Mouse (Mus musculus): Measurements from ENCODE around the gene Mlf2.

The Mlf2 gene

DNA sequence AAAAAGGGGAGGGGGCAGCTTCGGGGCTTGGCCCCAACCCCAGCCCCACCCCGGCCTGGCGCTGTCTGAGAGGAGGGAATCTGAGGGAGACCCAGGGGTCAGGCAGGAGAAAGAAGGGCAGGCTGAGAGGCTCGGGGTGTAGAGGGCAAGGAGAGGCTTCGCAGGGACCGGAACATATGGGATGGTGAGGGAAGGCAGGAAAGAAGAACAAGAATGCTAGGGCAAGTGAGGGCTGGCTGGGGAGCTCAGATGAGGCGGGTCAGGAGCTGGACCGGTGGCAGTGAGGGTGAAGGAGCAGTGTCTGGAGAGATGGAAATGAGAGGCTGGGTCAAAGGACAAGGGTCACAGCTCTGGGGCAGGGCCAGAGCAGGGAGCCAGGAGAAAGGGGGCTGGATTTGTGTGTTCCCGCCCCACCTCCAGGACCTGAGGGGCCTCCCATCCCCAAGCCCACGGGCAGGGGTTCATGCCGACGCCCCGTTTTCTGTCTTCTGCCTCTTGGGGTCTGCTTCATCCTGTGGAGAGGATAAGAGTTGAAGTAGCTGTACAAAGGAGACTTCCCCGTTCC lies 17.4 kb upstream of the Mlf2 start:
- DNase-seq: no peak

DNA sequence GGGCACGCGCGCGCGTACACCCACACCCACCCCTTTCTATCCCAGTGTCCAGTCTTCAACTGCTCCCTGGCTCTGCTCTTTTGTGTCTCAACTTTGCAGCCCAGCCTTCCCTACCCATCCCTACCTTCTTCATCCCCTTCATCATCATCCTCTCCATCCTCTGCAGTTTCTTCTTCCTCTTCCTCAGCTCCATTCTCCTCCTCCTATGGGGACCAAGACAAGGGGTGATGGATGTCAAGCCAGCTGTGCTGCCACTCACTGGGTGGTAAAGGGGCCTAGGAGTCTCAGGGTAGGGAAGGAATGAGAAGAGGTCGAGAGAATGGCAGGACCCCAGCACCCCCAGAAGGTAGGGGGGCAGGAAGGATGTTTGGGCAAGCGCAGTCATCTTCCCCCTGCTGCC lies 16.7 kb upstream of the Mlf2 start:
- DNase-seq: no peak

DNA sequence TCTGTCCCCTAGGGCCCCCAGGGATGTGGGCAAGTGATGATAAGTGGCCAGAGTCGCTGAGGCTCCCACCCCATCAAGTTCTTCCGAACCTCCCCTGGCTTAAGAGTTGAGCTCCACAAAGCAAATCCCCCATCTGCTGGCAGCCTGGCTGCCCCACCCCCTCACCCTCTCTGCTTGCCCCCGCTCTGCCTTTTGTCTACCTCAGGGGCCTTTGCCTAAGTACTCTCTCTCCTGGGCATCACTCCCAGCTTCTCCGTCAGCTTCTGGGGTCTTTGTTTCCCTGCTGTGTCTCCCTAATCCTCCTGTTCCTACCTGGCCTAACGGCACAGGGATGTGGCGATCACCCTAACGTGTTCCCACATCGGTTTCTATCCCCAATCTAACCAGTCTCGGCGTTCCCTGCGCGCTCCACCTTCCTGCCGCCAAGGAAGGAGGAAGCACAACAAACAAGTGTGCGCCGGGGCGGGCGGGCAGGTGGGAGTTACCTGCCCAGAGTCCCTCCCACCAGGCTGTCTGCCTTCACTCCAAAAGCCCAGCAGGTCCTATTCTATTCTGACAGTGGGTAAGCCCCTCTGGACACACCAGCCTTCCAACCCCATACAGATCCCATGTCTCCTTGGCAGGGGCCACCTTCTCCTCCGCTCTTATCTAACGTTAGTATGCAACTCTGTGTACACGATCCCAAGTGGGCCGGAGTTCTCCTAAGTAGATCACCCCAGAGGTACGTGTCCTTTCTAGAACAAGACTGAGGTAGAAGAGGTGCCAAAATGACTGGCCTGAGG lies 15.8 kb upstream of the Mlf2 start:
- no peak for DNase-seq

DNA sequence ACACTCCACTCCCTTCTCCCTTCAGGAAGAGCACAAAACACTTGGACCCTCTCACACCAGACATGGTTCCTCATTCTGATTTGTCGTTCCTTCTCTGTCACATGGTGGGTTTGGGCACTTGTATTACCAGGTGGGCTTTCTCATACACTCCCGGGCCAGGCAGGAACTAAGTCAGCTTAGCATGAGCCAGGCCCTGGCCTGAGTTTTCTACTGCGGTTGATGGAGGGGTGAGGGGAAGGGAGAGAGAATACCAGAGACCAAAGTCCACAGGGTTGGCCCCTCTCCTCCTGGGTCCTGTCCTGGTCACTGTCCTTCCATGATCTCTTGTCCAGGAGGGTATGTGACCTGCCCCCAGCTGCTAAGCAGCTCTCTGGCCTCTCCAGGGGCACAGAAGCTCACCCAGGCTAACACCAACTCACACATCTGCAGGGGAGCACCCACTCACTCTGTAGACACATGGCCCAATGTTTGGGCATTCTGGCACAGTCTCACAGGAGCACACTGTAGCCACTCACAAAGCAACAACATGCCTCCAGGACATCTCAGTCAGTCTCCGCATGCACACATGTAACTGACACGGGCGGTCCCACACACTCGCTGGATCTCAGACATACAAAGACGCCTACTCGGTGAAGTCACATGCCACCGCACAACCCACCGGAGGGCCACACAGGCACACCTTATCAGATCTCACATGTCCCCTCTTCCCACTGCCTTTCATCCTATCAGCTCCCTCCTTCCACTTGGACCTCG lies 15.1 kb upstream of the Mlf2 start:
- peak; percentile 72 for DNase-seq

DNA sequence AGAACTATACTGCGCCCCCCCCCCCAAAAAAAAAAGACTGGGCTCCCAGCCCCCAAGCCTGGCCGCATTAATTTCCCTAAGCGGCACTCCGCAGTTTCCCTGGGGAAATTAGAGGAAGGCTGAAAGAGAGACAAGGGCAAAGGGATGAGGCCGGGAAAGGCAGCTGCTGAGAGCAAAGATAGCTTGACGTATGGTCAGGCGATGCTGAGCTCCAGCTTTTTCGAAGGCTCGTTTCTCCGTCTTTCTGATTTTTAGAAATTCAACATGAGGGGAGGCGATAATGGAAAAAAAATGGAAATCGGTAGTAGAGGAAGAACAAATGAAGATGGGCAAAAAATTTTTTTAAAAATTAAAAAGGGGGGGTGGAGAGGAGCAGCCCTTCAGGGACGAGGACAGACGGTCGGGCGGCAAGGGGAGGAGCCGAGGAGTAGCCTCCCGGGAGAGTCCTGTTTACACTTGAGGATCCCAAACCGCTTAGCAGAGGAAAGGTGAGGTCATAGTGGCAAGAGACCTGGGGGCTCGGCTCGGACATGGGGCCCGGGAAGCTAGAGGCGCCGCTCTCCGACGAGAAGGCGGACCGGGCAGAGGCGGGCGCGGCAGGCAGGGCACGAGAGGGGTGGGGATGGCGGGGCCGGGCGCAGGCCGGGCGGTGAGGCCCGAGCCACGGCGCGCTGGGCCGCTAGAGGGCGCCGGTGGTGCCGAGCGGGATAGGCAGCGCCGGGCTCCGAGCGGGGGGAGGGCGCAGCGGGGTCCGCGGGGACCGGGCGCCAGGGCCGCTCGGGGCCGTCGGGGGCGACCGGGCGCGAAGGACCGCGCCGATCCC lies 14.3 kb upstream of the Mlf2 start:
- DNase-seq: peak; percentile 91

DNA sequence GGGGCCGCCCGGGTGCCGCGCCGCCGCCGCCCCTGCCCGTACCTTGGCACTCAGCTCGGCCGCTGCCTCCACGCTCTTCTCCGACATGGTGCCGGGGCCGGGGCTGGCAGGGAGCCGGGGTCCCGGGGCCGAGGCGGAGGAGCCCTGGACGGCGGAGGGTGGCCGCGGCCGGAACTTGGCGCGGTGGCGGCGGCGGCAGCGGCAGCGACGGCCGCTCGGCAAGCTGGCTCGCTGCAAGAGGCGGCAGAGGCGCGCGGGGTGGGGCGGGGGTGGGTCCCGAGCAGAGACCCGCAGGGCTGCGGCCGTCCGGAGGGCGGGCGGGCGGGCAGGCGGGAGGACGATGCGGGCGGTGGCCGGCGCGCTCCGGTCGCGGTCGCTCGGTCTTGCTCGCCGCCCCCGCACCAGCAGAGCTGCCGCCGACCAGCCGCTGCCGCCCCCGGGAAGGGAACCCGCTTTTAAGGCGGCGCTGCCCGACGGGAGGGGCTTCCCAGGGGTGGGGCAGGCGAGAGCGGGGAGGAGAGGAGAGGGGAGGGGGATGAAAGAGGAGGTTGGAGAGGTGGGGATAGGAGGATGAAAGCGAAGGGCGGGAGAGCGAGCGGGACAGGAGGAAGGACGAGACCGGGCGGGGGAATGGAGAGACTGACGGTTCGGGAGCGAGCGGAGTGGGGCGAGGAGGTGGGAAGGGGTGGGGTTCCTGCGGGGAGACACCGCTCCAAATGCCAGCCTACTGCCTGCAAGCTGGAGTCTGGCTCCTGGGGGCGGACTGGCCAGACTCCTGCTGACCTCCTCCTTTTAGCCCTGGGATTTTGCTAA lies 13.5 kb upstream of the Mlf2 start:
- peak; percentile 95 for DNase-seq

DNA sequence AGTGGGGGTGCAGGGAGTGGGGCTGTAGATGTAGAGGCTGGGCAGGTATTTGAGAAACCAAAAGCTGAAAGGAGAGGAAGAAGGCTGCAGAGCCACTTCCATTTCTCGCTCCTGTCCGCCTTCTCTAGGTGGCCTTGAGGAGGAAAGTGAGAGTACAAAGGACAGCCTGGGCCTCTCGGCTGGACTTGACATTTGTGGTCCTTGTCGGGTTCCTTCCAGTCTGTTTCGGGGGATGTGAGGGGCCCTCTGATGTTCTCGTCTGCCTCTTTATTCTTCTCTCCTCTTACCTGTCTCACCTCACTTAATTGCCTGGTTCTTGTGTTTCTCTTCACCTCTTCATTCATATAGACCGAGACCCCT lies 12.9 kb upstream of the Mlf2 start:
- DNase-seq: no peak

DNA sequence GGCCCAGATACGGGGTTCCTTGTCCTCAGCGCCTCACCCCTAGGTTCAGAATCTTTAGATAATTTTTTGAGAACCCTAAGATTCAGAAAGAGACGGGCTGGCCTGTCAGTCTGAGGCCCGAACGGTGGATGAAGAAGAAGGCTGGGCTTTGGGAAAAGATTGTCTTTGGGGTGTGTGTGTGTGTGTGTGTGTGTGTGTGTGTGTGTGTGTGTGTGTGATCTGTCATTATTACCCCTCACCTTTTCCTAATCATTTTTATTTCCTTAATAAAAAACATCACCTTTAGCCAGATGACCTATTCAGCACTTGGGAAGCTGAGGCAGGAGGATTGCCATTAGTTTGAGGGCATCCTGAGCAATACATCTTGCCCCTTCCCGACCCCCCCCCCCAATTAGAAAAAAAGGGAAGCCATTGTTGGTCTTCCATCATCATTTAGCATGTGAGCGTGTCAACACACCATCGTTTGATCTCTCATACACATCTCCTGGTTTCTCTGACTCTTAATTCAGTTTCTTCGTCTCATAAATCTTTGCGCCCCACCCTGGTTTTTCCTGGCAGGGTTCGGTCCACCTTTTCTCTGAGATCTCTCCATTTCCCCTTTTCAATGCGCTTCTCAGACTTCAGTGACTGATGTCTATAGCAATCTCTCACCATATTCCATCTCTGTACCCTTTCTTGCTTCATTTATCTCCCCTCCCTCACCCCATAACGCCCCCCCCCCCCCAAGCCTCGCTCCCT lies 12.1 kb upstream of the Mlf2 start:
- DNase-seq: no peak

DNA sequence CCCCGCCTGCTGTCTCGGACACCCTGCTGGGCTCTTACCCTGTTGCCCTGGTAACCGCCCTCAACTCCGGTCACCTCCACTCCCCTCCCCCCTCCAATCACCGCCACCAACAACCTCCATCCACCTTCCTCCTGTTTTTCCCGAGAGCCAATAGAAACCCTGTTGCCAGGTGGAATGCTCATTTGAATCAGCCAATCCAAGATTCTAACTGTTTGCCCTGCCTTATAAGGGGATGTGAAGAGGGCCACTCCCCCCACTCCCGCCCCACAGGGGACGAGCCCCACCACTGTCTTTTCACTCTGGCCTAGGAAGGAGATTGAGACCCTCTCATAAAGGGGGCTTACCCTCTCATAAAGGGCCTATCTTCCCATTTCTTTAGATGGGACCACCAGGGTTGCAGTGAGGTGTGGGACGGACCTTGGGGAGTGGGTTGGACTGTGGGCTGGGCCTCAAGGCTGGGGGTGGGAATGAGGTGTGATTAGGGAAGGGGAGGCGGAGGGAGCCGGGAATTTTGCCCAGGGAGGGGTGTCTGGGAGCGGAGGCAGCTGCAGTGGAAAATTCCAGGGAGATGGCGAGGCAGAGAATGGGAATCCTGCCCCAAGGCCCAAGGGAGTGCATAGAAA lies 11.4 kb upstream of the Mlf2 start, which contains the start of gene Ptms:
Ptms (minus strand) TSS at position 409 of the 623 bp plus-strand sequence.
- peak; percentile 88 for DNase-seq

DNA sequence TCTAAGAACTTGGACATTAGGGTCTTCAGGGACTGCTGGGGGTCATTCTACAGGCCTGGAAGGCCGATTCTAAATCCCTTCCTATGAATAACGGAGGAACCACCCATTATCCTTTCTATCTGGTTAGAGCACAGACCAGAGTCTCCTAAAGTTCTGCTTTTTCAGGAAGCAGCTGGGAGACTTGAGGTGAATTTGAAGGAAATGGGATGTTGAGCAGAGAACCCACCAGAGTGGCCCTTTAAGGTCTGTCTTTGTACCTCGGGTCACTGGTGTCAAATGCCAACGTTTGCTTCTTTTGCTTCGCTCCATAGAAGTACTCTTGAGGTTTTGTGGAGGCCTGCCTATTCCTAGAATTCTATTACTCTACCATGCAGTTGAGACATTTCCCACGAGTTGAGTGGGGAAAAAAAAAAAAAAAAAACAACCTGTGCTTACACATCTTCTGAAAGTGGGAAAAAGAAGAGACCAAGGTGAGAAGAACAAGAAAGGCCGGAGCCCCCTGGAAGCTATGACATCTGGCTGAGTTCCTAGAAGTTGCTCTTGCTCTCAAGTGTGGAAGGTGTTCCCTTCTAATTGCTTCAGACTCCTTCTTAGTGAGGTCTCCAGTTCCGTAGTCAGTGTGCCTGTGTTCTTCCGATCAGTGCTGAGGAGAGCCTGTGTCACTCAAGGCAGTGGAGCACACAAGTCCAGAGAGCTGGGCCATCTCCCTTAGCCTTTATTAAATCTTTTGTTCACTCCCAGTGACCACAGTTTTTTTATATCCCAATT lies 10.7 kb upstream of the Mlf2 start:
- DNase-seq: no peak

DNA sequence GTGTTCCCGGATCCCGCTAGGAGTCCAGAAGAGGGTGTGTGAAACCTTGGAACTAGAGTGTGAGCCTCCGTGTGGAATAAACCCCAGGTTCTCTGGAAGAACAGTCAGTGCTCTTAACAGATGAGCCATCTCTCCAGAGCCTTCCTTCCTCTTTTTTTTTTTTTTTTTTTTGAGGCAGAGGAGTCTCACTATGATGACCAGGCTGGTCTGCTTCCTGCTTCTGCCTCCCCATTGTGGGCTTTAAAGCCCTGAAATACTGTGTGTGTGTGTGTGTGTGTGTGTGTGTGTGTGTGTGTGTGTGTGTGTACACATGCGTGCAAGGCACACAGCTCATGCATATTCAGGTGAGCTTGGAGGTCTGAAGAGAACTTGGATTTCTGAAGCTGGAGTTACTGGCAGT lies 9.6 kb upstream of the Mlf2 start:
- no peak for DNase-seq

DNA sequence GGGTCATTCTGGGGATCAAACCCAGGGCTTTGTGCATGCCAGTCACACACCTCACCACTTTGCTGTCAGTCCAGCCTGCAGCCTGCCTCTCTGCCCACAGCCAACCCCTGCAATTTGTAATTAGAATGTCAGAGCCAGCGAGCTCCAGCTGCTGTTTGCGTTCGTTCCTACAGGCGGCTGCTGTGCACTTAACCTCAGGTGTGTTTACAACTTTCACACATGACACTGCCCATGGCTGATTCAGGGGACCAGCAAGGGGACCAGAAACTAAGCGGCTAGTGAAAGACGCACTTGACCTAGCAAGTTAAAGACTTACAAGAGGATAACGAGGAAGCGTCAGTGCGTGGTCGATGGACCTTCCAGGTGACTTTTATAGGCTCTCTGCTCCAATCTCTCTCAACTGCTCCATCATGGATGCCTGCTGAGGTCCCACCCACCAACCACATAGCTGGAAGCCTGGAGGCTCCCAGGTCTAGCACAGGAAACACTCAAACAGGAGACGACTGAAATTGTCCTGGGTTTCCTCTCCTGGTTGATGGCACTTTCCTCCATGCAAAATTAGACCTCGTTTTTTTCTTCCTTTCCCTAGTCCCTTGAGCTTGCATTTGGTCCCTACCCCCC lies 5.9 kb upstream of the Mlf2 start:
- DNase-seq: no peak

DNA sequence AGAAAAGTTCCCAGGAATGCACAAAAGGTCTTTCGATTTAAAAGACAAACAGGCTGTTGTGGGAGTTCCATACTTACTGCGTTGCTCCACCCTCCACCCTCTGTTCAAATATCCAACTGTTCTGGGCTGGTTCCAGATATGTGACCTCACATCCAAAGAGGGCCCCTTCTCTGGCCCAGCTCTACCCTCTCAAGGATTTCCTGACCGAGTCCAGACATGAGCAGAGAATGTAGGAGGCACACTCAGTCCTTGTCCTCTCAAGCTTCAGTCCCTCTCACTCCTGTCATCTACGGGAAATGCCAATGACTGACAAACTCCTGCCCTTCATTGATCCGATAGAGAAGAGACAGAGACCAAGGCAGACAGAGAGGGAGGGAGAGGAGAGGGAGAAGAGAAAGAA lies 5.2 kb upstream of the Mlf2 start:
- DNase-seq: no peak

DNA sequence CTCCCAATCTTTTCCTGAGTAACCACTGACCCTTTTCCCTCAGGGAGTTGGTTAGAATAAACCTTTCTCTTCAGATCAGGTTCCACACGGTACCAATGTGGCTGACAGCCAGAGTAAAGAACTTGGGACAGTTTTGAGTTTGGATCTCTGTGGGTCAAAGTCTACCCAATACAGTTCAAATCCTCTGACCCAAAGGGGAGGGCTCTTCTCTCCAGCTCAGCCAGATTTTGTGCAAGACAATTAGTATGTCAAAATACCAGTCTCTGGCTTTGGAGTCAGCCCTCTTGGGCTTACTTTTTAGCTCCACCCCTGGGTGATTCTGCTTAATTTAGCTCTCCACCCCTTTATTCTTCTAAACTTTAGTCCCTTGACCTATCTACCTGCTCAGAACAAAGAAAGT lies 955 bp upstream of the Mlf2 start:
- no peak for DNase-seq

DNA sequence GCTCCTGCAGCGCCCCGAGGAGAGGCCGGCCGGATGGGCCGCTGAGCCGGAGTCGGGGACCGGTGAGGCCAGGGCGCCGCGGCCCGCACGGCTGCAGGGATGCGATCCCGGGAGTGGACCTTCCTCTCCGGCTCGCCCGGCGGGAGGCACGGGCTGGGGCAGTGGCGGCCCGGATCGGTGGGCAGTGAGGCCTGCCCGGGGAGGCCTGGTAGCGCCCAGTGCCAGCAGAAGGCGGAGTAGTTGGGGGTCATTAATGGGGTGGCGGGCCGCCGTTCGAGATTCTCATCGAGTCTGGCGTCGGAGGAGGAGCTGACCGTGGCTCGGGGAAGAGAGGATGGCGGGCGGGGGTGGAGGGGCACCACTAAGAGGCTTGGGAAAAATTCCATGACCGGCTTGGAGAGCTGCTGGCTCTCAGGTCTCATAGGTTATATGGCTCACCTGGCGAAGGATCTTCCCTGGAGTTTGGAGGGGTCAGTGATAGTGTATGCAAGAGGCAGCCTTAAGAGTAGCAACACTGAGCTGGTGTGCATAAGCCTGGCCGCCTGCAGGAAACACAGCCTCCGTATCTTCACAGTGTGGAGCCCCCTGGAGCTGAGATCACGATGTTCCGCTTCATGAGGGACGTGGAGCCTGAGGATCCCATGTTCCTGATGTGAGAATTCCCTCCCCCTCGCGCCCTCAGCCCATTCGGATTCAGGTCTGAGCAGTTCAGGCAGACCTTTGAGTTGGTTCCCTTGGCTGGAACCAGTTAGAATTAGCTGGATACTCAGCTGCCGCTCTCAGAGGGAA lies 533 bp downstream of the Mlf2 start:
- DNase-seq: peak; percentile 58

DNA sequence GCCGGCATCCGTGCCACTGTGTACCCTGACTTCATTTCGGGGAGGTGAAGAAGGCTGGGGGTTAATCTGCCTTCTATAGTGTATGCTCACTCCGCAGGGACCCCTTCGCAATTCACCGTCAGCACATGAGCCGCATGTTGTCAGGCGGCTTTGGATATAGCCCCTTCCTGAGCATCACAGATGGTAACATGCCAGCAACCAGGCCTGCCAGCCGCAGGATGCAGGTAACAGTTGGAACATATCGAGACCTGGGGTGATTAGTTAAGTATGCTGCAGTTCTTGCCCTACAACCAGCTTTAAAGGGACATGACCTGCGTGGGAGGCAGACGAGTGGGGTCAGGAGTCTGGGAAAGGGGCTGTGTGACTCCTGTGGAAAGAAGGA lies 1.1 kb downstream of the Mlf2 start:
- no peak for DNase-seq

DNA sequence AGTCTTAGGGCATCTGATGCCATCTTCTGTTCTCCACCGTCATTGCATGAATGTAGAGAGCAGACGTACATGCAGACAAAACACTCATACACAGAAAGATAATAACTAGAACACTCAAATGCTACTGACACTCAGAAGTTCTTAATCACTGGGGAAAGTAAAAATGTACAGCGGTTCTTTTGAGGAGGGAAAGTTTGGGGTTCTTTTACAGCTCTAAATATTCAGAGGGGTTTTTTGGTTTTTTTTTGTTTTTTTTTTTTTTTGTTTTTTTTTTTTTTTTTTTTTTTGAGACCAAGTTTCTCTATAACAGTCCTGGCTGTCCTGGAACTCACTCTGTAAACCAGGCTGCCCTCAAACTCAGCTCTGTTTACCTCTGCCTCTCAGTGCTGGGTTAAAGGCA lies 1.9 kb downstream of the Mlf2 start:
- no peak for DNase-seq

DNA sequence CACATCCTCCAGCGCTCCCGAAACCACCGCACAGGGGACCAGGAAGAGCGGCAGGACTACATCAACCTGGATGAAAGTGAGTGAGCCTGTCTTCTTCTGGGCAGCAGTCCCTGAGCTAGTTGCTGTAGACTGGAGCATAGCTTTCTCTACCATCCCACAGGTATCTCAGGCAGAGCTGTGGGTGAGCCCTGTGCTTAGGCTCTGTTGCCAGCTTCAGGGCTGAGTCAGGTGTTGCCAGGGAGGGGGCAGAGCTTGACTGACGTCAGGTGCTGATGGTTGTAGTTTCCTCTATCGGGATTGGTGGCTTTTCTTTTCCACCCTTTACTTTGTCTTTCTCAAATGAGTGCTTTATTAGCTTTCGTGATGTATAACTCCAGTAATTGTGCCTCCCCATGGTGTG lies 3.5 kb downstream of the Mlf2 start:
- no peak for DNase-seq

DNA sequence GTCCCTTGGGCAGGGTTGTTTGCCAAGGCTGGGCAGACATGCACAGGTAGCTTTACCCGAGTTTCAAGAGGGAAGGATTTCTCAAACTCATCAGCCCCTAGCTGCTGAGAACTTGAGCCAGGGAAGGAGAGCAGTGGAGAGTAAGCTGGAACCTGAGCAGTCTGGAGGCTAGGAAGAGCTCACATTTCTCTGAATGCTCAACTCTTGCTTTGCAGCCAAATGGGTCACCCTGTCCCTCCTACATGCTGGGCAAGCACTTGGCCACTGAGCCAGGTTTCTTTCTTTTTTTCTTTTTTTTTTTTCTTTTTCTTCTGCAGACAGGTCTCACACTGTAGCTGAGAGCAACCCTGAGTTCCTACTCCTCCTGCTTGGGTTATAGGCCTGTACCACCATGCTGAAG lies 5.5 kb downstream of the Mlf2 start:
- DNase-seq: no peak

Measured in right cerebral cortex, postnatal 25 days (tissue).